Mouse (Mus musculus): ENCODE results near the gene Zbtb37.

- TF ChIP-seq POLR2A (IDR thresholded peaks at IDR 0.05; ENCODE audit: insufficient read depth, low read length) = no peak
- TF ChIP-seq CTCF (IDR thresholded peaks at IDR 0.05; ENCODE audit: low read depth, low read length) = no peak
These were observed 22.5 kb upstream of the Zbtb37 start for GRCm38 (mm10) chr1:161057164-161057563.
